10 mouse cellular contexts compared by ENCODE assay signal in genomic region chr14:19769441-19770200, GRCm38 (mm10). TPM values are rescaled to one million over a fixed set of nuclear protein-coding genes. Genes with fewer than 3 reads are reported as not detected.
DNase-seq lines count a peak whose midpoint lies in the region; ATAC-seq and TF ChIP-seq lines count a peak whose summit lies in the region.
"Had no signal": no experiment of that assay in that cellular context is flagged by ENCODE, and none has a peak within 500 bp of the region (broad histone marks: within the 10 kb centered on the region; RNA-seq: fewer than 3 reads in every experiment).

No protein-coding gene starts in this region.

- no peak for TF ChIP-seq POLR2A in lung, adult 2 months (IDR thresholded peaks at IDR 0.05; ENCODE audit: borderline replicate concordance, extremely low read depth, low read depth, low read length)

- H3K9ac ChIP-seq in lung, embryonic 14.5 days = no peak overlapping the region
- no peak overlapping the region for H3K9ac ChIP-seq in embryonic facial prominence, embryonic 11.5 days (replicated peaks; ENCODE audit: low read length)
- H3K9ac ChIP-seq in kidney, embryonic 14.5 days (ENCODE audit: low read depth, low read length) = no peak overlapping the region
- no peak overlapping the region for H3K9ac ChIP-seq in forebrain, embryonic 16.5 days (replicated peaks; ENCODE audit: low read depth, low read length)
- H3K9ac ChIP-seq: midbrain, embryonic 13.5 days had no signal

- 39% methylated on average over 6 of the region's 6 CpGs for WGBS in lung, embryonic 14.5 days
- WGBS in lung, adult 2 months = 63% methylated on average over 6 of the region's 6 CpGs
- 20% methylated on average over 6 of the region's 6 CpGs for WGBS in embryonic facial prominence, embryonic 11.5 days
- 32% methylated on average over 6 of the region's 6 CpGs for WGBS in kidney, embryonic 14.5 days
- WGBS in forebrain, embryonic 16.5 days = 43% methylated on average over 6 of the region's 6 CpGs

- no peaks in the 10 kb centered on the region for H3K9me3 ChIP-seq in lung, embryonic 14.5 days (ENCODE audit: low read depth, low read length)
- H3K9me3 ChIP-seq in embryonic facial prominence, embryonic 11.5 days (replicated peaks; ENCODE audit: control insufficient read depth, low read length) = no peaks in the 10 kb centered on the region
- H3K9me3 ChIP-seq in kidney, embryonic 14.5 days (ENCODE audit: control insufficient read depth, low read length) = no peaks in the 10 kb centered on the region
- H3K9me3 ChIP-seq in forebrain, embryonic 16.5 days (ENCODE audit: control insufficient read depth, low read length) = no peaks in the 10 kb centered on the region
- H3K9me3 ChIP-seq: midbrain, embryonic 13.5 days had no signal

- H3K4me1 ChIP-seq in lung, embryonic 14.5 days (ENCODE audit: insufficient read depth) = no peaks in the 10 kb centered on the region; the same call in 1 of the 2 replicates
- no peaks in the 10 kb centered on the region; the same call in 1 of the 2 replicates for H3K4me1 ChIP-seq in lung, adult 2 months (ENCODE audit: control insufficient read depth, insufficient read depth, low read length)
- H3K4me1 ChIP-seq in embryonic facial prominence, embryonic 11.5 days (ENCODE audit: control insufficient read depth, insufficient read depth, low read length) = no peaks in the 10 kb centered on the region
- peaks cover 25% of the 10 kb centered on the region; the same call in 1 of the 2 replicates for H3K4me1 ChIP-seq in kidney, embryonic 14.5 days (ENCODE audit: control insufficient read depth, insufficient read depth, low read length)
- H3K4me1 ChIP-seq in forebrain, embryonic 16.5 days (replicated peaks; ENCODE audit: control insufficient read depth, insufficient read depth, low read length) = peaks cover 8% of the 10 kb centered on the region; the same call in 1 of the 2 replicates

- intact Hi-C loops in left cerebral cortex, postnatal 14 days (cut with DNase I) = no loop called here

- DNase-seq in lung, embryonic 14.5 days = no peak
- DNase-seq in lung, adult 2 months = no peak
- DNase-seq in embryonic facial prominence, embryonic 11.5 days (ENCODE audit: low spot score) = peak; percentile 24
- DNase-seq in skeletal muscle tissue, adult 2 months (ENCODE audit: low read depth, low spot score) = peak; percentile 72
- no peak for DNase-seq in left cerebral cortex, postnatal 14 days (ENCODE audit: low spot score in 2 of 2)
- DNase-seq in cerebellum, postnatal 14 days = no peak
- DNase-seq: cerebellum, adult 11-12 months had no signal

- peak overlapping the region; percentile 7; the same call in 1 of the 2 replicates for H3K27ac ChIP-seq in lung, embryonic 14.5 days (ENCODE audit: low read depth)
- H3K27ac ChIP-seq in embryonic facial prominence, embryonic 11.5 days (replicated peaks; ENCODE audit: low read depth, low read length) = no peak overlapping the region
- H3K27ac ChIP-seq in kidney, embryonic 14.5 days (ENCODE audit: low read depth, low read length) = peak overlapping the region; percentile 30; the same call in 1 of the 2 replicates
- H3K27ac ChIP-seq in forebrain, embryonic 16.5 days (ENCODE audit: low read length) = no peak overlapping the region
- H3K27ac ChIP-seq: midbrain, embryonic 13.5 days had no signal

- ATAC-seq in lung, embryonic 14.5 days (ENCODE audit: insufficient read depth) = no peak
- ATAC-seq in embryonic facial prominence, embryonic 11.5 days (replicated peaks; ENCODE audit: insufficient number of reproducible peaks, low FRiP score, low TSS enrichment, low read depth) = no peak
- ATAC-seq in kidney, embryonic 14.5 days (ENCODE audit: low FRiP score, low TSS enrichment) = no peak
- ATAC-seq in forebrain, embryonic 16.5 days = no peak
- ATAC-seq: midbrain, embryonic 13.5 days had no signal

- TF ChIP-seq CTCF in lung, embryonic 14.5 days (IDR thresholded peaks at IDR 0.05; ENCODE audit: low read depth) = no peak
- no peak for TF ChIP-seq CTCF in lung, adult 2 months (IDR thresholded peaks at IDR 0.05; ENCODE audit: insufficient read depth, low read length)

- peaks cover 27% of the 10 kb centered on the region for H3K36me3 ChIP-seq in lung, embryonic 14.5 days (ENCODE audit: insufficient read depth)
- no peaks in the 10 kb centered on the region for H3K36me3 ChIP-seq in embryonic facial prominence, embryonic 11.5 days (replicated peaks; ENCODE audit: control insufficient read depth, insufficient read depth, low read depth, low read length)
- H3K36me3 ChIP-seq in kidney, embryonic 14.5 days (ENCODE audit: control insufficient read depth, insufficient read depth, low read length) = peaks cover 8% of the 10 kb centered on the region
- H3K36me3 ChIP-seq in forebrain, embryonic 16.5 days (ENCODE audit: control insufficient read depth, insufficient read depth) = no peaks in the 10 kb centered on the region
- H3K36me3 ChIP-seq: midbrain, embryonic 13.5 days had no signal

- H3K4me2 ChIP-seq in lung, embryonic 14.5 days = no peak overlapping the region
- no peak overlapping the region for H3K4me2 ChIP-seq in embryonic facial prominence, embryonic 11.5 days (ENCODE audit: low read depth, low read length)
- H3K4me2 ChIP-seq in kidney, embryonic 14.5 days (replicated peaks; ENCODE audit: low read depth, low read length) = no peak overlapping the region
- no peak overlapping the region for H3K4me2 ChIP-seq in forebrain, embryonic 16.5 days (ENCODE audit: low read length)
- H3K4me2 ChIP-seq: midbrain, embryonic 13.5 days had no signal

- H3K27me3 ChIP-seq in lung, embryonic 14.5 days (ENCODE audit: insufficient read depth, low read length) = no peaks in the 10 kb centered on the region
- H3K27me3 ChIP-seq in embryonic facial prominence, embryonic 11.5 days (ENCODE audit: control insufficient read depth, insufficient read depth, low read length) = no peaks in the 10 kb centered on the region
- no peaks in the 10 kb centered on the region for H3K27me3 ChIP-seq in kidney, embryonic 14.5 days (ENCODE audit: control insufficient read depth, insufficient read depth, low read length)
- H3K27me3 ChIP-seq in forebrain, embryonic 16.5 days (replicated peaks; ENCODE audit: control insufficient read depth, insufficient read depth, low read length) = no peaks in the 10 kb centered on the region
- H3K27me3 ChIP-seq: midbrain, embryonic 13.5 days had no signal

- H3K4me3 ChIP-seq in lung, embryonic 14.5 days (ENCODE audit: low read depth, low read length) = no peak overlapping the region
- H3K4me3 ChIP-seq in lung, adult 2 months (replicated peaks; ENCODE audit: extremely low read depth, low read depth, low read length) = no peak overlapping the region
- no peak overlapping the region for H3K4me3 ChIP-seq in embryonic facial prominence, embryonic 11.5 days (ENCODE audit: low read depth, low read length)
- no peak overlapping the region for H3K4me3 ChIP-seq in kidney, embryonic 14.5 days (ENCODE audit: low read length)
- no peak overlapping the region for H3K4me3 ChIP-seq in forebrain, embryonic 16.5 days (replicated peaks; ENCODE audit: low read length)
- H3K4me3 ChIP-seq: midbrain, embryonic 13.5 days had no signal

RNA-seq across cellular contexts. Expression of gene Nid2, which starts 18.6 kb away (rescaled TPM):
- 111 and 117 TPM in 2 replicates for polyA plus RNA-seq in lung, embryonic 14.5 days (2014; fragmentation: Nextera tagmentation; extraction: Ambion mirVana)
- 10.4 and 10.7 TPM in 2 replicates for polyA plus RNA-seq in lung, adult 2 months (2012; rRNA removed)
- 46.1 and 50.6 TPM in 2 replicates for polyA plus RNA-seq in embryonic facial prominence, embryonic 11.5 days (2014; fragmentation: Nextera tagmentation; extraction: Ambion mirVana)
- polyA plus RNA-seq in kidney, embryonic 14.5 days (2014; fragmentation: Nextera tagmentation; extraction: Ambion mirVana) = 74.3 and 95.7 TPM in 2 replicates
- total RNA-seq in left cerebral cortex, postnatal 14 days (2021) = 10 to 100 TPM; 11.0 to 12.7 TPM
- polyA plus RNA-seq in forebrain, embryonic 16.5 days (2015; fragmentation: Nextera tagmentation; extraction: Ambion mirVana) = 28.4 and 39.7 TPM in 2 replicates

RNA-seq across cellular contexts. Expression of gene Rtraf, which starts 54.0 kb away (rescaled TPM):
- polyA plus RNA-seq in lung, embryonic 14.5 days (2014; fragmentation: Nextera tagmentation; extraction: Ambion mirVana) = 230 TPM in 2 replicates
- 18.0 TPM in 2 replicates for polyA plus RNA-seq in lung, adult 2 months (2012; rRNA removed)
- 269 and 286 TPM in 2 replicates for polyA plus RNA-seq in embryonic facial prominence, embryonic 11.5 days (2014; fragmentation: Nextera tagmentation; extraction: Ambion mirVana)
- 230 and 277 TPM in 2 replicates for polyA plus RNA-seq in kidney, embryonic 14.5 days (2014; fragmentation: Nextera tagmentation; extraction: Ambion mirVana)
- 10 to 100 TPM; 44.7 to 46.0 TPM for total RNA-seq in left cerebral cortex, postnatal 14 days (2021)
- polyA plus RNA-seq in forebrain, embryonic 16.5 days (2015; fragmentation: Nextera tagmentation; extraction: Ambion mirVana) = 163 and 184 TPM in 2 replicates

Comparison
In these comparisons a context has a peak if more than half of its experiments do, and no peak if none do; other contexts are left out.
1. DNase-seq: peak in embryonic facial prominence, embryonic 11.5 days (single experiment) and skeletal muscle tissue, adult 2 months (single experiment); none in lung, embryonic 14.5 days (single experiment), lung, adult 2 months (single experiment), left cerebral cortex, postnatal 14 days (0 of 2) and cerebellum, postnatal 14 days (0 of 2).
2. H3K27ac ChIP-seq: peak in lung, embryonic 14.5 days (single experiment) and kidney, embryonic 14.5 days (single experiment); none in embryonic facial prominence, embryonic 11.5 days (single experiment) and forebrain, embryonic 16.5 days (single experiment).